Mouse (Mus musculus) heart, postnatal 10 days (tissue): Measurements from ENCODE around the gene Rabgap1l. TPM values are rescaled to one million over a fixed set of nuclear protein-coding genes. Genes with fewer than 3 reads are reported as not detected.

Experiments used
- DNase-seq, 2 experiments: peaks; one replicate each; pipeline ENCODE4 v3.0.0; 2021
- intact Hi-C: fragments of 180-260 bp; cut with DNase I; formaldehyde crosslinking; loops from one replicate; pipeline ENCODE4 v1.15.1; 2025
- total RNA-seq, 2 experiments: library from RNA; stranded (reverse); gene quantifications; 2 replicates each; pipeline ENCODE4 v1.2.3; 2021

The Rabgap1l gene
- total RNA-seq, 2 experiments from 2014 or later: 89.0 to 92.4 TPM

- no peak for DNase-seq
- intact Hi-C loops: no loop called here
These were observed 441.7 kb downstream of the Rabgap1l start for GRCm38 (mm10) chr1:160351146-160351879.

GRCm38 (mm10) chr1:160340653-160341052 lies 452.4 kb downstream of the Rabgap1l start:
- intact Hi-C loops: no loop called here
- DNase-seq: no peak

GRCm38 (mm10) chr1:160339374-160339773 lies 453.6 kb downstream of the Rabgap1l start:
- no peak for DNase-seq
- intact Hi-C loops: no loop called here

- intact Hi-C loops: loop anchor here (2.0 kb wide), 1 partner anchor 18 kb away; no protein-coding TSS in a partner anchor
- DNase-seq: no peak
These were observed 458.2 kb downstream of the Rabgap1l start for GRCm38 (mm10) chr1:160334791-160335190.

GRCm38 (mm10) chr1:160330828-160331227 lies 462.2 kb downstream of the Rabgap1l start:
- intact Hi-C loops: no loop called here

GRCm38 (mm10) chr1:160330222-160330621 lies 462.8 kb downstream of the Rabgap1l start:
- intact Hi-C loops: no loop called here
- DNase-seq: no peak

More at GRCm38 (mm10) chr1:160330828-160331227, 462.2 kb downstream of the Rabgap1l start:
- no peak for DNase-seq

- DNase-seq: no peak
- intact Hi-C loops: no loop called here
These were observed 463.2 kb downstream of the Rabgap1l start for GRCm38 (mm10) chr1:160329788-160330187.

GRCm38 (mm10) chr1:160327531-160327930 lies 465.5 kb downstream of the Rabgap1l start:
- intact Hi-C loops: no loop called here
- no peak for DNase-seq

GRCm38 (mm10) chr1:160325542-160325941 lies 467.5 kb downstream of the Rabgap1l start:
- DNase-seq: no peak
- intact Hi-C loops: no loop called here

- intact Hi-C loops: no loop called here
- no peak for DNase-seq
These were observed 472.3 kb downstream of the Rabgap1l start for GRCm38 (mm10) chr1:160320690-160321089.

GRCm38 (mm10) chr1:160318057-160318725 lies 474.8 kb downstream of the Rabgap1l start:
- intact Hi-C loops: no loop called here

GRCm38 (mm10) chr1:160316239-160316638 lies 476.8 kb downstream of the Rabgap1l start:
- DNase-seq: no peak
- intact Hi-C loops: no loop called here

More at GRCm38 (mm10) chr1:160318057-160318725, 474.8 kb downstream of the Rabgap1l start:
- DNase-seq: no peak

GRCm38 (mm10) chr1:160312658-160313057 lies 480.4 kb downstream of the Rabgap1l start:
- intact Hi-C loops: no loop called here
- no peak for DNase-seq

- DNase-seq: no peak
- intact Hi-C loops: no loop called here
These were observed 481.1 kb downstream of the Rabgap1l start for GRCm38 (mm10) chr1:160311861-160312260.

- no peak for DNase-seq
- intact Hi-C loops: no loop called here
These were observed 483.1 kb downstream of the Rabgap1l start for GRCm38 (mm10) chr1:160309951-160310350.

- intact Hi-C loops: no loop called here
- DNase-seq: no peak
These were observed 484.0 kb downstream of the Rabgap1l start for GRCm38 (mm10) chr1:160308996-160309395.

GRCm38 (mm10) chr1:160308498-160308897 lies 484.5 kb downstream of the Rabgap1l start:
- intact Hi-C loops: no loop called here
- DNase-seq: no peak

- intact Hi-C loops: no loop called here
- DNase-seq: no peak
These were observed 486.0 kb downstream of the Rabgap1l start for GRCm38 (mm10) chr1:160306866-160307616.

GRCm38 (mm10) chr1:160306336-160306735 lies 486.7 kb downstream of the Rabgap1l start:
- intact Hi-C loops: no loop called here
- no peak for DNase-seq

GRCm38 (mm10) chr1:160305826-160306225 lies 487.2 kb downstream of the Rabgap1l start:
- no peak for DNase-seq
- intact Hi-C loops: no loop called here

- no peak for DNase-seq
- intact Hi-C loops: no loop called here
These were observed 488.0 kb downstream of the Rabgap1l start for GRCm38 (mm10) chr1:160304969-160305498.
